Mouse (Mus musculus): ENCODE data around the gene Plscr3. TPM values are rescaled to one million over a fixed set of nuclear protein-coding genes. Genes with fewer than 3 reads are reported as not detected.

Gene Plscr3
- 55.2 and 58.3 TPM in 2 replicates for polyA plus RNA-seq (2012; rRNA removed)

GRCm38 (mm10) chr11:69846198-69846680 is at the start of gene Plscr3:
Gene Plscr3 (plus strand): TSS chr11:69846376.

GRCm38 (mm10) chr11:69801379-69801977 is 44.7 kb upstream of the Plscr3 start, which contains the start of gene Fgf11:
Gene Fgf11 (minus strand): TSS chr11:69801857.

GRCm38 (mm10) chr11:69804972-69805909 is 40.9 kb upstream of the Plscr3 start, which contains the start of gene Tmem102:
Gene Tmem102 (minus strand): TSS chr11:69805624.

GRCm38 (mm10) chr11:69815155-69815554 is 31.0 kb upstream of the Plscr3 start, which contains the start of gene Gm39566:
Gene Gm39566 (minus strand): TSS chr11:69815298.

GRCm38 (mm10) chr11:69818365-69818764 is 27.8 kb upstream of the Plscr3 start, which contains the start of gene Spem2:
Gene Spem2 (minus strand): TSS chr11:69818465.

GRCm38 (mm10) chr11:69822080-69822479 is 24.1 kb upstream of the Plscr3 start, which contains the start of gene Spem1:
Gene Spem1 (minus strand): TSS chr11:69822180.

GRCm38 (mm10) chr11:69837604-69837951 is 8.6 kb upstream of the Plscr3 start, which contains the start of gene Nlgn2:
Gene Nlgn2 (minus strand): TSS chr11:69837784.

GRCm38 (mm10) chr11:69837952-69838713 is 8.0 kb upstream of the Plscr3 start, which contains the start of gene Tmem256:
Gene Tmem256 (plus strand): TSS chr11:69838514.

GRCm38 (mm10) chr11:69858113-69858998 is 12.2 kb downstream of the Plscr3 start, which contains the start of gene Tnk1:
Gene Tnk1 (minus strand): TSS chr11:69858730.

GRCm38 (mm10) chr11:69877878-69878277 is 31.7 kb downstream of the Plscr3 start, which contains the start of gene Tmem95:
Gene Tmem95 (minus strand): TSS chr11:69878018.

GRCm38 (mm10) chr11:69880853-69881603 is 34.9 kb downstream of the Plscr3 start, which contains the start of gene Kctd11:
Gene Kctd11 (minus strand): TSS chr11:69881406.

GRCm38 (mm10) chr11:69895291-69895690 is 49.1 kb downstream of the Plscr3 start, which contains the start of gene Acap1:
Gene Acap1 (minus strand): TSS chr11:69895539.

GRCm38 (mm10) chr11:69900471-69901405 is 54.6 kb downstream of the Plscr3 start, which contains the start of the genes 2810408A11Rik and Neurl4:
Gene 2810408A11Rik (minus strand): TSS chr11:69900987.
Gene Neurl4 (plus strand): TSS chr11:69901072.

Other genes starting within 250 kb of the Plscr3 start
- 6.2 and 6.3 TPM in 2 replicates for gene Atp1b2, start 240.4 kb upstream of the Plscr3 start, polyA plus RNA-seq (2012; rRNA removed)
- not detected in 2 replicates for gene Shbg, start 228.5 kb upstream of the Plscr3 start, polyA plus RNA-seq (2012; rRNA removed)
- gene Sat2, start 224.4 kb upstream of the Plscr3 start, polyA plus RNA-seq (2012; rRNA removed) = 1.3 and 1.8 TPM in 2 replicates
- gene Fxr2, start 213.4 kb upstream of the Plscr3 start, polyA plus RNA-seq (2012; rRNA removed) = 40.4 and 45.3 TPM in 2 replicates
- gene Sox15, start 191.1 kb upstream of the Plscr3 start, polyA plus RNA-seq (2012; rRNA removed) = not detected in 2 replicates
- 97.9 and 102 TPM in 2 replicates for gene Mpdu1, start 183.7 kb upstream of the Plscr3 start, polyA plus RNA-seq (2012; rRNA removed)
- gene Cd68, start 180.2 kb upstream of the Plscr3 start, polyA plus RNA-seq (2012; rRNA removed) = 16.9 and 23.1 TPM in 2 replicates
- gene Eif4a1, start 174.0 kb upstream of the Plscr3 start, polyA plus RNA-seq (2012; rRNA removed) = 190 and 192 TPM in 2 replicates
- gene Senp3, start 164.3 kb upstream of the Plscr3 start, polyA plus RNA-seq (2012; rRNA removed) = 37.8 and 38.7 TPM in 2 replicates
- 15.1 and 20.9 TPM in 2 replicates for gene Tnfsf13, start 160.6 kb upstream of the Plscr3 start, polyA plus RNA-seq (2012; rRNA removed)
- 26.3 and 32.5 TPM in 2 replicates for gene Tnfsf12, start 150.5 kb upstream of the Plscr3 start, polyA plus RNA-seq (2012; rRNA removed)
- 5.2 and 5.7 TPM in 2 replicates for gene Tnfsfm13, start 150.3 kb upstream of the Plscr3 start, polyA plus RNA-seq (2012; rRNA removed)
- gene Polr2a, start 87.7 kb upstream of the Plscr3 start, polyA plus RNA-seq (2012; rRNA removed) = 19.8 and 20.0 TPM in 2 replicates
- 0.33 TPM in 1 of 2 replicates, not detected in the other for gene Slc35g3, start 84.4 kb upstream of the Plscr3 start, polyA plus RNA-seq (2012; rRNA removed)
- 37.2 and 40.3 TPM in 2 replicates for gene Zbtb4, start 80.5 kb upstream of the Plscr3 start, polyA plus RNA-seq (2012; rRNA removed)
- gene Chrnb1, start 50.4 kb upstream of the Plscr3 start, polyA plus RNA-seq (2012; rRNA removed) = 5.7 and 8.7 TPM in 2 replicates
- 6.4 and 6.9 TPM in 2 replicates for gene Fgf11, start 44.5 kb upstream of the Plscr3 start, polyA plus RNA-seq (2012; rRNA removed)
- 45.7 and 55.0 TPM in 2 replicates for gene Tmem102, start 40.8 kb upstream of the Plscr3 start, polyA plus RNA-seq (2012; rRNA removed)
- gene Gm39566, start 31.1 kb upstream of the Plscr3 start, polyA plus RNA-seq (2012; rRNA removed) = not detected in 2 replicates
- gene Spem2, start 27.9 kb upstream of the Plscr3 start, polyA plus RNA-seq (2012; rRNA removed) = not detected in 2 replicates
- 0.22 TPM in 1 of 2 replicates, not detected in the other for gene Spem1, start 24.2 kb upstream of the Plscr3 start, polyA plus RNA-seq (2012; rRNA removed)
- 19.8 and 19.9 TPM in 2 replicates for gene Nlgn2, start 8.6 kb upstream of the Plscr3 start, polyA plus RNA-seq (2012; rRNA removed)
- gene Tmem256, start 7.9 kb upstream of the Plscr3 start, polyA plus RNA-seq (2012; rRNA removed) = 153 and 198 TPM in 2 replicates
- 55.1 and 60.4 TPM in 2 replicates for gene Tnk1, start 12.4 kb downstream of the Plscr3 start, polyA plus RNA-seq (2012; rRNA removed)
- not detected in 2 replicates for gene Tmem95, start 31.6 kb downstream of the Plscr3 start, polyA plus RNA-seq (2012; rRNA removed)
- gene Kctd11, start 35.0 kb downstream of the Plscr3 start, polyA plus RNA-seq (2012; rRNA removed) = 4.0 and 4.9 TPM in 2 replicates
- 6.5 and 6.7 TPM in 2 replicates for gene Acap1, start 49.2 kb downstream of the Plscr3 start, polyA plus RNA-seq (2012; rRNA removed)
- gene 2810408A11Rik, start 54.6 kb downstream of the Plscr3 start, polyA plus RNA-seq (2012; rRNA removed) = 1.0 and 1.6 TPM in 2 replicates
- gene Neurl4, start 54.7 kb downstream of the Plscr3 start, polyA plus RNA-seq (2012; rRNA removed) = 43.3 and 44.8 TPM in 2 replicates
- 75.4 and 99.4 TPM in 2 replicates for gene Gps2, start 67.5 kb downstream of the Plscr3 start, polyA plus RNA-seq (2012; rRNA removed)
- 270 and 293 TPM in 2 replicates for gene Eif5a, start 75.6 kb downstream of the Plscr3 start, polyA plus RNA-seq (2012; rRNA removed)
- gene Ybx2, start 89.4 kb downstream of the Plscr3 start, polyA plus RNA-seq (2012; rRNA removed) = 121 and 125 TPM in 2 replicates
- gene Slc2a4, start 101.8 kb downstream of the Plscr3 start, polyA plus RNA-seq (2012; rRNA removed) = 33.6 and 50.8 TPM in 2 replicates
- gene Cldn7, start 118.4 kb downstream of the Plscr3 start, polyA plus RNA-seq (2012; rRNA removed) = 779 and 796 TPM in 2 replicates
- 100 and 117 TPM in 2 replicates for gene Ctdnep1, start 134.8 kb downstream of the Plscr3 start, polyA plus RNA-seq (2012; rRNA removed)
- gene Elp5, start 136.1 kb downstream of the Plscr3 start, polyA plus RNA-seq (2012; rRNA removed) = 38.7 and 48.9 TPM in 2 replicates
- gene Gabarap, start 144.8 kb downstream of the Plscr3 start, polyA plus RNA-seq (2012; rRNA removed) = 207 and 284 TPM in 2 replicates
- 12.3 and 13.5 TPM in 2 replicates for gene Phf23, start 149.4 kb downstream of the Plscr3 start, polyA plus RNA-seq (2012; rRNA removed)
- gene Dvl2, start 154.2 kb downstream of the Plscr3 start, polyA plus RNA-seq (2012; rRNA removed) = 12.1 TPM in 2 replicates
- 106 and 112 TPM in 2 replicates for gene Acadvl, start 169.0 kb downstream of the Plscr3 start, polyA plus RNA-seq (2012; rRNA removed)
- gene Dlg4, start 170.6 kb downstream of the Plscr3 start, polyA plus RNA-seq (2012; rRNA removed) = 12.2 and 16.0 TPM in 2 replicates
- 0.22 and 0.60 TPM in 2 replicates for gene Asgr1, start 207.7 kb downstream of the Plscr3 start, polyA plus RNA-seq (2012; rRNA removed)
- 0.52 TPM in 2 replicates for gene Asgr2, start 246.3 kb downstream of the Plscr3 start, polyA plus RNA-seq (2012; rRNA removed)